Mouse (Mus musculus) liver, adult 2 months (tissue): ENCODE measurements around the gene Akr1c14. TPM values are rescaled to one million over a fixed set of nuclear protein-coding genes. Genes with fewer than 3 reads are reported as not detected.
"Not testable (repeated sequence)": the region's sequence is repeated elsewhere in the genome, so short reads cannot be mapped to it uniquely, and the experiment has no call there.

Experiments
- DNase-seq: peaks from one replicate; pipeline ENCODE4 v3.0.0-alpha.2; 2011; ENCODE audit warnings: low read depth, low spot score; ENCODE audit errors: extremely low read depth
- H3K27ac ChIP-seq: fragments of 200-500 bp; replicated peaks from 2 replicates; pipeline ENCODE4 v1.5.1; 2012; ENCODE audit warnings: low read depth, mild to moderate bottlenecking, control low read depth, inconsistent platforms, low read length; ENCODE audit not compliant: insufficient read depth
- H3K27me3 ChIP-seq: fragments of 200-500 bp; 2 replicates; pipeline ENCODE4 v1.6.1; 2012; ENCODE audit warnings: mild to moderate bottlenecking, moderate library complexity, low read length, inconsistent platforms; ENCODE audit not compliant: control insufficient read depth, insufficient read depth
- H3K36me3 ChIP-seq: fragments of 200-500 bp; 2 replicates; pipeline ENCODE4 v1.6.1; 2012; ENCODE audit warnings: low read length, inconsistent platforms; ENCODE audit not compliant: control insufficient read depth, insufficient read depth
- H3K4me1 ChIP-seq: fragments of 200-500 bp; 2 replicates; pipeline ENCODE4 v1.6.1; 2011; ENCODE audit warnings: low read length; ENCODE audit not compliant: control insufficient read depth, insufficient read depth
- H3K4me3 ChIP-seq: fragments of 200-500 bp; 2 replicates; pipeline ENCODE4 v1.5.1; 2011; ENCODE audit warnings: low read depth, mild to moderate bottlenecking, control low read depth, low read length, moderate library complexity; ENCODE audit not compliant: insufficient read depth
- H3K79me2 ChIP-seq: fragments of 200-500 bp; 2 replicates; pipeline ENCODE4 v1.6.1; 2012; ENCODE audit warnings: inconsistent platforms, mild to moderate bottlenecking, low read length, moderate library complexity; ENCODE audit not compliant: control insufficient read depth, insufficient read depth
- H3K9ac ChIP-seq: fragments of 200-500 bp; 2 replicates; pipeline ENCODE4 v1.6.1; 2012; ENCODE audit warnings: low read depth, mild to moderate bottlenecking, control low read depth, inconsistent platforms, low read length
- CTCF ChIP-seq: fragments of 200-500 bp; IDR thresholded peaks from 2 replicates; pipeline ENCODE4 v1.5.1; 2011; ENCODE audit warnings: low read depth, low read length, control low read depth
- POLR2A ChIP-seq: fragments of 200-500 bp; IDR thresholded peaks from 2 replicates; pipeline ENCODE4 v1.6.1; 2011; ENCODE audit warnings: low read length, control low read depth; ENCODE audit not compliant: insufficient read depth; ENCODE audit errors: extremely low read depth
- WGBS: fragments of 180-500 bp; shearing (Covaris S2); methylation state at CpG from one replicate; pipeline ENCODE4 v1.1.7; 2018; 5-methylcytosine and 5-hydroxymethylcytosine counted together
- polyA plus RNA-seq: library from polyadenylated mRNA; depleted of rRNA; stranded (reverse); fragments of >200 nt; gene quantifications from 2 replicates; pipeline ENCODE4 v1.2.3, GENCODE M21; 2012
- total RNA-seq: library from RNA; depleted of rRNA; stranded (reverse); fragments of >200 nt; gene quantifications from 2 replicates; pipeline ENCODE4 v1.2.3, GENCODE M21; 2014

Gene Akr1c14
- total and polyA plus RNA-seq, 2 experiments = 72.5 to 727 TPM

DNA sequence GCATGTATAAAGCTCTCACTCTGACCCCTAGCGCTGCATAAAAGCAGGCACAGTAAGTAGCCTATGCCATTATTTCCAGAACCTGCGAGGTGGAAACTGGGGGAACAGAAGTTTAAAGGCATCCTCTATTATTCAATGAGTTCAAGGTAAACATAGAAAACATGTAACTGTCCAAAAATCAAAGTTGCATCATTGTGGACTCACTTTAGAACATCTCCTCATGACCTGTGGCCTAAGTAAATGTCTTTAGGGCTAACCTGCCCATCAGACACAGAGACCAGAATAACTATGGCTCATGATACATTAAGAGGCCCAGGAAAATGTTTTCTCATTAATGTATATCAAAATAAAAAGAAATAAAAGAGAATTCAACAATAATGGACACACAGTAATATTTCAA is 7.4 kb downstream of the Akr1c14 start:
- WGBS = 23% methylated on average over 2 of the region's 2 CpGs

DNA sequence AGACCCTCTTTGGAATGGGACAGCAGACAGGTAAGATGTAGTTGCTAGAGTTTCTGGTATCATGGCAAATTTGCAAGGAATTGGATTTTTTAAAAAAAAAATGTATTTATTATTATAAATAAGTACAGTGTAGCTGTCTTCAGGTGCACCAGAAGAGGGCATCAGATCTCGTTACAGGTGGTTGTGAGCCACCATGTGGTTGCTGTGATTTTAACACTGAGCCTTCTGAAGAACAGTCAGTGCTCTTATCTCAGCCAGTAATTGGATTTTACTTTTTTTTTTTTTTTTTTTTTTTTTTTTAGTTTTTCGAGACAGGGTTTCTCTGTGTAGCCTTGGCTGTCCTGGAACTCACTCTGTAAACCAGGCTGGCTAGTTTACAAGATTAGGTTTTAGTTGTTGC is 9.4 kb downstream of the Akr1c14 start:
- peak; percentile 54 for DNase-seq
- WGBS = 50% methylated on average over 2 of the region's 2 CpGs
- H3K27me3 ChIP-seq, H3K79me2 ChIP-seq, H3K4me3 ChIP-seq, H3K9ac ChIP-seq: not testable (repeated sequence)
- Histone ChIP-seq H3K4me1 (peaks cover 20% of the 10 kb centered on the region), H3K36me3 (peaks cover 32% of the 10 kb centered on the region), H3K27ac (peak overlapping the region; percentile 78)

More for the DNA sequence above, 7.4 kb downstream of the Akr1c14 start:
- Histone ChIP-seq H3K4me1 (peaks cover 16% of the 10 kb centered on the region), H3K9ac (0 out of 2 replicates have a peak overlapping the region, but pooled peaks have one; percentile 8), H3K4me3 (no peak overlapping the region), H3K27ac (peak overlapping the region; percentile 95), H3K27me3 (no peaks in the 10 kb centered on the region), H3K79me2 (peaks cover 2% of the 10 kb centered on the region; the same call in 1 of the 2 replicates), H3K36me3 (peaks cover 22% of the 10 kb centered on the region)
- TF ChIP-seq CTCF = no peak
- TF ChIP-seq POLR2A = no peak
- DNase-seq = peak; percentile 99

DNA sequence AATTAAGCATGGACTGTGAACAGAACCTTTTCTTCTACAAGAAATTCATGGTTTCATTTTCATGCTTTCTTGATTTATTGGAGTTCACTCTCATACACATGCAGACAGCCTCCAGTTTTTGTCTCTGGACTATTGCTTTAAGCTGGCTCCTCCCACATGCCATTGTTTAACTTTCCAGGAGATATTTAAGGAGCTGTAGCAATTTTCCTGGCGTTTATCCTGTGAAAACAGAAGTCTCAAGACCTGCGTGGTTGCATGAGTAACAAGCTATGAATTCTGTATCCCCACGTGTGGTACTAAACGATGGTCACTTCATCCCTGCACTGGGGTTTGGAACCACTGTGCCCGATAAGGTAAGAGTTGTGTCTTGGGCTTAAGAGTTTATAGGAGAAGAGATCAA is 10.6 kb downstream of the Akr1c14 start:
- peak; percentile 97 for DNase-seq
- Histone ChIP-seq H3K36me3 (peaks cover 41% of the 10 kb centered on the region), H3K27me3 (no peaks in the 10 kb centered on the region), H3K79me2 (peaks cover 15% of the 10 kb centered on the region; the same call in 1 of the 2 replicates), H3K9ac (peak overlapping the region; percentile 85), H3K27ac (peak overlapping the region; percentile 90), H3K4me3 (peak overlapping the region; percentile 66), H3K4me1 (peaks cover 23% of the 10 kb centered on the region)
- TF ChIP-seq CTCF (no peak), POLR2A (no peak)
- WGBS = 6% methylated on average over 5 of the region's 5 CpGs

DNA sequence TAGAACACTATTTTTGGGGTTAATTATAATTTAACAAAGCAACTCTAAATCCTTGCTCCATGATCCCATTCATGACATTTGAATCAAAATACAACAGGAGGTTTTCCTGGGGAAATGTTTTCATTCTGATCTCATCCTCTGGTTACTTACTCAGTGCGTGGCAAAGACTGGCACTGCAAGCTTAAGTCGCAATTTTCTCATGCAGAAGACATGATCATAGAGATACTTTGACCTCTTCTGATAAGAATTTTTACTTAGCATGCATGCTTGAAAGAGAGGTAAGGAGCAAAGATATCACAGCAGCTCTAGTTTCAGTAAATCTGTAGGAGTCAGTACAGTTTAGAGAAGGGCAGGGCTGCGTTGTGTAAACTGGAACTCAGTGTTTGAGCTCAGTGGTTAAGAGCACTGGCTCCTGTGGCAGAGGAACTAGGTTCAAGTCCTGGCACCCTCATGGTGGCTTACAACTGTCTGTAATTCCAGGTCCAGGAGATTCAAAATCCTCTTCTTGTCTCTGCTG is 11.5 kb downstream of the Akr1c14 start:
- peaks cover 43% of the 10 kb centered on the region for H3K36me3 ChIP-seq
- H3K4me3 ChIP-seq = peak overlapping the region; percentile 66
- 8% methylated on average over 3 of the region's 3 CpGs for WGBS
- DNase-seq = peak; percentile 75
- H3K79me2 ChIP-seq = peaks cover 15% of the 10 kb centered on the region; the same call in 1 of the 2 replicates
- peak overlapping the region; percentile 91 for H3K9ac ChIP-seq
- no peaks in the 10 kb centered on the region for H3K27me3 ChIP-seq
- peak overlapping the region; percentile 90 for H3K27ac ChIP-seq
- TF ChIP-seq CTCF = no peak
- TF ChIP-seq POLR2A = no peak
- H3K4me1 ChIP-seq = peaks cover 21% of the 10 kb centered on the region

DNA sequence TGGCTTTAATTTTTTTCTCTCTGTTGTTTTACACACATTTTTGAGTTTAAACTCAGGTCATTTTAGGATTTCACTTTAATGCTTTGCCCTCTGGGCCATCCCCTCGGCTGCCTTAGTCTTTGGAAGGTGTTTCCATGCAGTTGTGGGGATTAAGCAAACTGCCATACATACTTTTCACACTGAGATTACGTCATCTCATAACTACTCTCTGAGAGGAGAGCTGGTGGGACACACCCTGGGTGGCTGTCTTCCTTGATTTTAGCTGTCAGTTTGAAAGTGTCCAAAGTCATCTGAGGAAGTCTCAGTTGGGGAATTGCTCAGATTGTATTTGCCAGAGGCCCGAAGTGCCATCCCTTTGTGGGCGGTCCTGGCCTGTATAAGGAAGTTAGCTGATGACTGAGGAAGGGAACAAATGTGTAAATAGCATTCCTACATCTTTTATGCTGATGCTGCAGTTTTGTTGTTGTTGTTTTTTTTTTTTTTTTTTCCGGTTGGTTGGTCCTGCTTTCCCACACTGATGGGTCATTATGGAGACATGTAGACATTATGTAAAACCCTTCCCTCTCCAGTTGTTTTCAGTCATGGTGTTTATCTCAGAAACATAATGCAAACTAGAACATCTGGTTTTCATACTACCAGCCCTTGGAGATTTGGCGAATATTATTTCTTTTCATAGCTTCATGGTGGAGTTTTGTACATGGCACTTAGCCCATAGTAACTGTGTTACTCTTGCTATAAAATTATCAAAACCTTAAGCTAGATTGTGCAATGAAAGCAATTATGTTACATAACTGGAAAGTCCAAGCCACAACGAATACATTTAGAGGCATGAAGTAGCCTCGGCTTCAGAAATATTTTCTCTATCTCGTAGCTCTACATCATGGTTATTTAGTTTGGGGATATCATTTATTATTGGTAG is 28.0 kb downstream of the Akr1c14 start:
- Histone ChIP-seq H3K27ac (no peak overlapping the region), H3K27me3 (no peaks in the 10 kb centered on the region), H3K79me2 (no peaks in the 10 kb centered on the region), H3K9ac (no peak overlapping the region), H3K4me3 (no peak overlapping the region), H3K36me3 (peaks cover 43% of the 10 kb centered on the region), H3K4me1 (no peaks in the 10 kb centered on the region)
- DNase-seq = no peak
- 73% methylated on average over 9 of the region's 9 CpGs for WGBS
- no peak for TF ChIP-seq POLR2A
- TF ChIP-seq CTCF = no peak

DNA sequence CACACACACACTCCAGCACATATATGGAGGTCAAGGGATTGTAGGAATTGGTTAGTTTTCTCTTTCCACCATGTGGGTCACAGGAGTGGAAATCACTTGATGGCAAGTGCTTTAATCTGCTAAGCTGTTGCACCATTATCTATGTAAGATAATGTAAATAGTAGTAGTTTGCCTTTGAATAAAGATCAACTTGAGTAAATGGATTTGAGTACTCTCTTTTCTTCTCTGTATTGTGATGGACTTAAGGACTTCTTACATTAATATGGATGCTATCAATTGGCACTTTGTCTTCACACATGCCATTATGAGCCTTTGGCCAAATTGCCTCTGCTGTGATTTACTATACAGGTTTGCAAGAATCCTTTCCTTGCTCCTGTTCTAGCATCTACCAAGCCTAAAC is 31.1 kb downstream of the Akr1c14 start:
- H3K27me3 ChIP-seq = no peaks in the 10 kb centered on the region
- DNase-seq = no peak
- no peak overlapping the region for H3K4me3 ChIP-seq
- TF ChIP-seq POLR2A = no peak
- TF ChIP-seq CTCF = no peak
- H3K27ac ChIP-seq = no peak overlapping the region
- H3K36me3 ChIP-seq = peaks cover 65% of the 10 kb centered on the region
- H3K4me1 ChIP-seq = no peaks in the 10 kb centered on the region
- no peak overlapping the region for H3K9ac ChIP-seq
- no peaks in the 10 kb centered on the region for H3K79me2 ChIP-seq
